Mouse (Mus musculus): Measurements from ENCODE around the gene Lrrc56.

DNA sequence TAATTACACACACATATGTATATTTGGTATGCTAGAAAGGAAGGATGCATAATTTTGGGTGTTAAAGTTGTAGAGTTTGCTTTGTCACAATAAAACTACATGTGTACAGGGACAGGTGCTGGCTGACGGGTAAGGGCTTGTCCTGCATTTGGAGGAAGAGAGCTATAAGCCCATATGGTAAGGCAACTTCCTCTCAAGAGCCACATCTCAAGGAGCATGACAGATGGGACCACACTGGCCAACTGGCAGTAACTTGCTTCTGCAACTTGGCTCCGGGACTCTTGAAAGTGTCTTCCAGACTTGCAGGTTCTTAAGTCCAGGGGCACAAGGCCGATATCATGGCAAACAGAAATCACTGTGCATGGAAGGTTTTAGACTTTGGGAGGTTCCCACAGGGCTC, 49.3 kb upstream of the Lrrc56 start:
- no peak for TF ChIP-seq TAL1 (IDR thresholded peaks at IDR 0.05; ENCODE audit: low read length)
- TF ChIP-seq GATA1 (IDR thresholded peaks at IDR 0.05; ENCODE audit: low read length): no peak
